Mouse (Mus musculus) spleen, adult 18-20 months (tissue): ENCODE results near the gene Casp9.

Experiments
- DNase-seq, 2 experiments: peaks; one replicate each; pipeline ENCODE4 v3.0.0; 2022; ENCODE audit warnings: mixed read lengths in 2 of 2

The Casp9 gene

GRCm38 (mm10) chr4:141781201-141781985 lies 12.0 kb upstream of the Casp9 start:
- no peak for DNase-seq

- no peak for DNase-seq
Measured at GRCm38 (mm10) chr4:141784835-141785234, 8.6 kb upstream of the Casp9 start.

- DNase-seq, result no peak
Measured at GRCm38 (mm10) chr4:141786141-141786540, 7.3 kb upstream of the Casp9 start.

- DNase-seq, result no peak
Measured at GRCm38 (mm10) chr4:141787046-141787445, 6.4 kb upstream of the Casp9 start.

- DNase-seq, result no peak
Measured at GRCm38 (mm10) chr4:141787462-141787861, 6.0 kb upstream of the Casp9 start.

GRCm38 (mm10) chr4:141789564-141790218 lies 3.7 kb upstream of the Casp9 start:
- DNase-seq, result no peak

- peak; percentile 92 for DNase-seq
Measured at GRCm38 (mm10) chr4:141790524-141790990, 2.9 kb upstream of the Casp9 start, which contains the start of gene Dnajc16. Gene Dnajc16, minus strand, starts transcription at chr4:141790931.

- no peak for DNase-seq
Measured at GRCm38 (mm10) chr4:141791486-141791885, 1.9 kb upstream of the Casp9 start.

GRCm38 (mm10) chr4:141791951-141792350 lies 1.5 kb upstream of the Casp9 start:
- no peak for DNase-seq

GRCm38 (mm10) chr4:141792554-141793281 lies 694 bp upstream of the Casp9 start:
- DNase-seq, result no peak

GRCm38 (mm10) chr4:141794152-141794535 lies 732 bp downstream of the Casp9 start:
- DNase-seq, result no peak

- no peak for DNase-seq
Measured at GRCm38 (mm10) chr4:141796356-141796755, 2.9 kb downstream of the Casp9 start.

- DNase-seq, result no peak
Measured at GRCm38 (mm10) chr4:141796954-141797353, 3.5 kb downstream of the Casp9 start.

- no peak for DNase-seq
Measured at GRCm38 (mm10) chr4:141797545-141797944, 4.1 kb downstream of the Casp9 start.

- peak in 1 of 2 experiments; percentile 30 for DNase-seq
Measured at GRCm38 (mm10) chr4:141804105-141804504, 10.7 kb downstream of the Casp9 start.

- no peak for DNase-seq
Measured at GRCm38 (mm10) chr4:141805886-141806285, 12.5 kb downstream of the Casp9 start.

- no peak for DNase-seq
Measured at GRCm38 (mm10) chr4:141809850-141810464, 16.5 kb downstream of the Casp9 start.

- DNase-seq, result no peak
Measured at GRCm38 (mm10) chr4:141810975-141811374, 17.6 kb downstream of the Casp9 start.

GRCm38 (mm10) chr4:141811375-141811774 lies 18.0 kb downstream of the Casp9 start:
- no peak for DNase-seq

GRCm38 (mm10) chr4:141816267-141816666 lies 22.9 kb downstream of the Casp9 start:
- DNase-seq, result no peak

GRCm38 (mm10) chr4:141816776-141817655 lies 23.6 kb downstream of the Casp9 start:
- DNase-seq, result no peak

- DNase-seq, result no peak
Measured at GRCm38 (mm10) chr4:141817706-141818105, 24.3 kb downstream of the Casp9 start.
